Mouse (Mus musculus) heart, adult 8-10 months (tissue): Measurements from ENCODE around the gene Lsm4. TPM values are rescaled to one million over a fixed set of nuclear protein-coding genes. Genes with fewer than 3 reads are reported as not detected.

Experiments
- DNase-seq: peaks from one replicate; pipeline ENCODE4 v3.0.0; 2022; ENCODE audit warnings: low spot score
- total RNA-seq, 4 experiments: library from RNA; stranded (reverse); gene quantifications; 2 replicates each; pipeline ENCODE4 v1.2.4; 2022

Gene Lsm4
- total RNA-seq, 4 experiments from 2014 or later = 57.9 to 67.1 (median 63.4) TPM

DNA sequence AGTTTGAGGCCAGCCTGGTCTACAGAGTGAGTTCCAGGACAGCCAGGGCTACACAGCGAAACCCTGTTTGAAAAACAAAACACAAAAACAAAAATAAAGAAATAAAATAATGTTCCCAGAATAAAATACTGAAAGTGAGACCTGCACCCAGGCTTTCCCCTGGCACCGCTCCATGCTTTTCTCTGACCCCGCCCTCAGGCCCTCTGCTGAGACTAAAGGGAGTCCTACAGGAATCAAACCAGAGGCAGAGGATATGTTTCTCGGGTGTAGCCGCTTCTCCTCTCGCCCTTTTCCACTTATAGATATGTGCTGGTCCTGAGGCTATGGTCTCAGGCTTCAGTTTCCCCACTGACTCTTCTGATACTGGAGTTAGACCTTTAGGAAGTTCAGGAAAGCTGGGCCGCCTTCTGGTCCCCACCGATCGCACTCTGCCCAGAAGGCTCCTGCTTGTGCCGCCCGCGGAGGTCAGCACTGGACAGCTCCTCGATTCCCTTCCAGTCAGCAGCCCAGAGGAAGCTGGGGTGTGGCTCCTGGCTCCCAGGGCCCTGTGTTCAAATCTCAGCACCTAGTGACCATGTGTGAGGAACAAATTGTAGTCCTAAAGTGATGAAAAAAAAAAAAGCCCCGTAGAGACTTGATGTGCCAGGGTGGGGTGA lies 52.9 kb downstream of the Lsm4 start:
- DNase-seq = no peak

DNA sequence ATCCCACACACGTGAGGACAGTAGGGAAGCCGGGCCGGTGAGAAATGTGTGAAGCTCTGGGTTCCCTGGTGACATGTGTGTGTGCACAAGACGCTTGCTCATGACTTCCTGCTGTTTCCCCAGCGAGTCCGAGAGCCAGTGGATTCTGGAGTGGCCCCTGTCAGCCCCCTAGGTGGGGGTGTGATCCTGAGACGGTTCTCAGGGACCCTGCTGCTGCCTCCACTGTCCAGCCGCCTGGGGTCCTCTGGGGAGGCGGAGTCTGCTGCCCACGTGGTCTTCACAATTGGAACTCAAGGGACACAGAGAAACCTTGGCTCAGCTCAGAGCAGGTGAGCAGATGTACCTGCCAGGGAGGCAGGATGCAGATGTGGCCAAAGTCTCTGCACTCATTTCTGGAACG lies 53.7 kb downstream of the Lsm4 start:
- DNase-seq = no peak

Other genes starting within 250 kb of the Lsm4 start
- 1 to 10 TPM; 7.5 to 9.8 (median 7.6) TPM for gene Crtc1, start 233.7 kb upstream of the Lsm4 start, total RNA-seq
- 1 to 10 TPM; 8.1 to 9.3 (median 8.4) TPM for gene Klhl26, start 196.3 kb upstream of the Lsm4 start, total RNA-seq
- gene Tmem59l, start 185.9 kb upstream of the Lsm4 start, total RNA-seq = not detected
- gene Crlf1, start 180.1 kb upstream of the Lsm4 start, total RNA-seq = under 1 TPM in 2 of 4 experiments, not detected in 2; 0.57 to 0.97 TPM
- gene Rex1bd, start 166.5 kb upstream of the Lsm4 start, total RNA-seq = 100 to 1,000 TPM; 118 to 133 (median 124) TPM
- gene Uba52, start 162.4 kb upstream of the Lsm4 start, total RNA-seq = 1,000 to 10,000 TPM; 1,436 to 1,703 (median 1,558) TPM
- 100 to 1,000 TPM; 135 to 145 (median 137) TPM for gene Fkbp8, start 145.5 kb upstream of the Lsm4 start, total RNA-seq
- gene Kxd1, start 145.3 kb upstream of the Lsm4 start, total RNA-seq = 100 to 1,000 TPM in 3 of 4 experiments, 10 to 100 TPM in 1; 97.9 to 114 (median 103) TPM
- 10 to 100 TPM in 3 of 4 experiments, 1 to 10 TPM in 1; 9.3 to 12.4 (median 10.6) TPM for gene Ell, start 133.8 kb upstream of the Lsm4 start, total RNA-seq
- 10 to 100 TPM; 15.5 to 37.5 (median 23.7) TPM for gene Isyna1, start 78.9 kb upstream of the Lsm4 start, total RNA-seq
- 10 to 100 TPM; 29.1 to 34.1 (median 31.3) TPM for gene Ssbp4, start 64.4 kb upstream of the Lsm4 start, total RNA-seq
- gene Lrrc25, start 57.1 kb upstream of the Lsm4 start, total RNA-seq = 1 to 10 TPM; 1.4 to 2.3 (median 1.8) TPM
- gene Gdf15, start 40.8 kb upstream of the Lsm4 start, total RNA-seq = 1 to 10 TPM in 2 of 4 experiments, under 1 TPM in 2; 0.69 to 1.9 (median 1.2) TPM
- gene Pgpep1, start 12.9 kb upstream of the Lsm4 start, total RNA-seq = 10 to 100 TPM; 40.0 to 57.7 (median 44.4) TPM
- gene Jund, start 25.7 kb downstream of the Lsm4 start, total RNA-seq = 100 to 1,000 TPM in 3 of 4 experiments, 10 to 100 TPM in 1; 84.2 to 134 (median 114) TPM
- gene Iqcn, start 30.2 kb downstream of the Lsm4 start, total RNA-seq = under 1 TPM in 1 of 4 experiments, not detected in 3; 0.06 TPM
- not detected for gene Gm3336, start 45.3 kb downstream of the Lsm4 start, total RNA-seq
- gene Pde4c, start 50.5 kb downstream of the Lsm4 start, total RNA-seq = 1 to 10 TPM; 1.8 to 3.7 (median 2.4) TPM
- gene Rab3a, start 81.4 kb downstream of the Lsm4 start, total RNA-seq = 10 to 100 TPM; 46.3 to 60.7 (median 50.6) TPM
- 10 to 100 TPM; 23.2 to 32.5 (median 27.7) TPM for gene Mpv17l2, start 87.7 kb downstream of the Lsm4 start, total RNA-seq
- 10 to 100 TPM; 19.3 to 24.1 (median 22.2) TPM for gene Pik3r2, start 103.5 kb downstream of the Lsm4 start, total RNA-seq
- 1 to 10 TPM; 6.5 to 8.4 (median 7.1) TPM for gene Mast3, start 131.8 kb downstream of the Lsm4 start, total RNA-seq
- gene Il12rb1, start 135.2 kb downstream of the Lsm4 start, total RNA-seq = under 1 TPM in 2 of 4 experiments, not detected in 2; 0.16 to 0.49 TPM
- gene Arrdc2, start 166.5 kb downstream of the Lsm4 start, total RNA-seq = 10 to 100 TPM in 3 of 4 experiments, 1 to 10 TPM in 1; 7.9 to 23.0 (median 13.6) TPM
- gene Kcnn1, start 190.0 kb downstream of the Lsm4 start, total RNA-seq = 10 to 100 TPM; 12.5 to 14.4 (median 13.2) TPM
- gene Ccdc124, start 200.7 kb downstream of the Lsm4 start, total RNA-seq = 10 to 100 TPM; 37.9 to 47.4 (median 45.7) TPM
- gene Slc5a5, start 219.5 kb downstream of the Lsm4 start, total RNA-seq = not detected
- 1,000 to 10,000 TPM in 2 of 4 experiments, 100 to 1,000 TPM in 2; 938 to 1,102 (median 988) TPM for gene Rpl18a, start 224.2 kb downstream of the Lsm4 start, total RNA-seq
- 10 to 100 TPM; 17.8 to 24.5 (median 20.6) TPM for gene Map1s, start 232.7 kb downstream of the Lsm4 start, total RNA-seq